Mouse (Mus musculus) neural tube, embryonic 14.5 days (tissue): Measurements from ENCODE around the gene Atp8b4. TPM values are rescaled to one million over a fixed set of nuclear protein-coding genes. Genes with fewer than 3 reads are reported as not detected.

ENCODE experiments used
- ATAC-seq: fragments of 200-750 bp; cut with Nextera tagmentation; 2 replicates; pipeline ENCODE4 v1.8.0; 2017; ENCODE audit warnings: low read depth, mild to moderate bottlenecking, moderate TSS enrichment, moderate library complexity
- H3K27ac ChIP-seq: fragments of 300-500 bp; sonication (generic); 2 replicates; pipeline ENCODE4 v1.5.1; 2014; ENCODE audit warnings: low read depth, mild to moderate bottlenecking, control low read depth, low read length, moderate library complexity, mixed read lengths
- H3K27me3 ChIP-seq: fragments of 300-500 bp; sonication (generic); 2 replicates; pipeline ENCODE4 v1.6.1; 2014; ENCODE audit warnings: low read length; ENCODE audit not compliant: control insufficient read depth, insufficient read depth
- H3K36me3 ChIP-seq: fragments of 300-500 bp; sonication (generic); 2 replicates; pipeline ENCODE4 v1.6.1; 2014; ENCODE audit warnings: low read length, mixed read lengths; ENCODE audit not compliant: control insufficient read depth, insufficient read depth
- H3K4me1 ChIP-seq: fragments of 300-500 bp; sonication (generic); 2 replicates; pipeline ENCODE4 v1.6.1; 2014; ENCODE audit warnings: low read length; ENCODE audit not compliant: control insufficient read depth, insufficient read depth
- H3K4me2 ChIP-seq: fragments of 300-500 bp; sonication (generic); 2 replicates; pipeline ENCODE4 v1.6.1; 2014; ENCODE audit warnings: mild to moderate bottlenecking, low read depth, low read length, control low read depth
- H3K4me3 ChIP-seq: fragments of 300-500 bp; sonication (generic); 2 replicates; pipeline ENCODE4 v1.5.1; 2014; ENCODE audit warnings: low read depth, low read length, control low read depth, mixed read lengths
- H3K9ac ChIP-seq: fragments of 300-500 bp; sonication (generic); replicated peaks from 2 replicates; pipeline ENCODE4 v1.6.1; 2014; ENCODE audit warnings: low read depth, mild to moderate bottlenecking, control low read depth, low read length, mixed read lengths
- H3K9me3 ChIP-seq: fragments of 300-500 bp; sonication (generic); 2 replicates; pipeline ENCODE4 v1.6.1; 2016; ENCODE audit warnings: low read length; ENCODE audit not compliant: control insufficient read depth
- WGBS: fragments of 180-500 bp; shearing (Covaris S2); extraction: QIAGEN DNeasy Blood & Tissue Kit; methylation state at CpG from one replicate; pipeline ENCODE4 v1.1.7; 2014; 5-methylcytosine and 5-hydroxymethylcytosine counted together
- polyA plus RNA-seq: library from polyadenylated mRNA; unstranded; fragments of >200 nt; fragmentation: Nextera tagmentation; extraction: Ambion mirVana; gene quantifications from 2 replicates; pipeline ENCODE4 v1.2.1, GENCODE M21; 2014

Gene Atp8b4
- polyA plus RNA-seq, 1 experiment from 2014 or later: 0.03 TPM

- no peak overlapping the region for H3K27ac ChIP-seq
- peak; percentile 93 for ATAC-seq
- H3K4me3 ChIP-seq: no peak overlapping the region
- H3K9ac ChIP-seq: no peak overlapping the region
- no peak overlapping the region for H3K4me2 ChIP-seq
- no peaks in the 10 kb centered on the region for H3K27me3 ChIP-seq
- H3K36me3 ChIP-seq: no peaks in the 10 kb centered on the region
- H3K9me3 ChIP-seq: no peaks in the 10 kb centered on the region
- no peaks in the 10 kb centered on the region for H3K4me1 ChIP-seq
- WGBS: 19% methylated on average over 3 of the region's 3 CpGs
These were observed 71.2 kb downstream of the Atp8b4 start for GRCm38 (mm10) chr2:126429282-126429681.

- H3K4me1 ChIP-seq: no peaks in the 10 kb centered on the region
- no peak overlapping the region for H3K4me2 ChIP-seq
- no peak overlapping the region for H3K4me3 ChIP-seq
- WGBS: 89% methylated on average over 3 of the region's 3 CpGs
- no peak overlapping the region for H3K27ac ChIP-seq
- ATAC-seq: no peak
- H3K9me3 ChIP-seq: no peaks in the 10 kb centered on the region
- no peaks in the 10 kb centered on the region for H3K27me3 ChIP-seq
- no peak overlapping the region for H3K9ac ChIP-seq
- no peaks in the 10 kb centered on the region for H3K36me3 ChIP-seq
These were observed 75.3 kb downstream of the Atp8b4 start for GRCm38 (mm10) chr2:126425223-126425622.

GRCm38 (mm10) chr2:126424714-126425113, 75.8 kb downstream of the Atp8b4 start:
- Histone ChIP-seq H3K4me2 (no peak overlapping the region), H3K9me3 (no peaks in the 10 kb centered on the region), H3K4me1 (no peaks in the 10 kb centered on the region), H3K9ac (no peak overlapping the region), H3K27ac (no peak overlapping the region), H3K27me3 (no peaks in the 10 kb centered on the region), H3K36me3 (no peaks in the 10 kb centered on the region), H3K4me3 (no peak overlapping the region)
- ATAC-seq: no peak
- 81% methylated on average over 8 of the region's 8 CpGs for WGBS

- whole genome bisulfite sequencing: 100% methylated on average over 2 of the region's 2 CpGs
- no peak overlapping the region for H3K9ac ChIP-seq
- H3K4me2 ChIP-seq: no peak overlapping the region
- H3K27ac ChIP-seq: no peak overlapping the region
- H3K27me3 ChIP-seq: no peaks in the 10 kb centered on the region
- ATAC-seq: no peak
- H3K4me3 ChIP-seq: no peak overlapping the region
- H3K9me3 ChIP-seq: no peaks in the 10 kb centered on the region
- no peaks in the 10 kb centered on the region for H3K36me3 ChIP-seq
- H3K4me1 ChIP-seq: no peaks in the 10 kb centered on the region
These were observed 79.6 kb downstream of the Atp8b4 start for GRCm38 (mm10) chr2:126420901-126421300.

GRCm38 (mm10) chr2:126418916-126419315, 81.6 kb downstream of the Atp8b4 start:
- H3K4me1 ChIP-seq: no peaks in the 10 kb centered on the region
- ATAC-seq: no peak
- no peaks in the 10 kb centered on the region for H3K27me3 ChIP-seq
- H3K9me3 ChIP-seq: no peaks in the 10 kb centered on the region
- no peaks in the 10 kb centered on the region for H3K36me3 ChIP-seq
- WGBS: 96% methylated on average over 3 of the region's 3 CpGs
- no peak overlapping the region for H3K9ac ChIP-seq
- H3K27ac ChIP-seq: no peak overlapping the region
- H3K4me3 ChIP-seq: no peak overlapping the region
- H3K4me2 ChIP-seq: no peak overlapping the region

GRCm38 (mm10) chr2:126416772-126417171, 83.7 kb downstream of the Atp8b4 start:
- Histone ChIP-seq H3K4me3 (no peak overlapping the region), H3K4me2 (no peak overlapping the region), H3K9me3 (no peaks in the 10 kb centered on the region), H3K27me3 (no peaks in the 10 kb centered on the region), H3K27ac (no peak overlapping the region), H3K4me1 (no peaks in the 10 kb centered on the region), H3K9ac (no peak overlapping the region), H3K36me3 (no peaks in the 10 kb centered on the region)
- ATAC-seq: no peak
- 78% methylated on average over 2 of the region's 2 CpGs for WGBS

- Histone ChIP-seq H3K4me2 (no peak overlapping the region), H3K9ac (no peak overlapping the region), H3K4me3 (no peak overlapping the region), H3K4me1 (no peaks in the 10 kb centered on the region), H3K27me3 (no peaks in the 10 kb centered on the region), H3K27ac (no peak overlapping the region), H3K9me3 (no peaks in the 10 kb centered on the region), H3K36me3 (no peaks in the 10 kb centered on the region)
- no peak for ATAC-seq
- 53% methylated on average over 4 of the region's 4 CpGs for WGBS
These were observed 84.5 kb downstream of the Atp8b4 start for GRCm38 (mm10) chr2:126415981-126416380.

GRCm38 (mm10) chr2:126412759-126413158, 87.7 kb downstream of the Atp8b4 start:
- Histone ChIP-seq H3K4me3 (no peak overlapping the region), H3K27me3 (no peaks in the 10 kb centered on the region), H3K9ac (no peak overlapping the region), H3K4me1 (no peaks in the 10 kb centered on the region), H3K4me2 (no peak overlapping the region), H3K9me3 (no peaks in the 10 kb centered on the region), H3K36me3 (no peaks in the 10 kb centered on the region), H3K27ac (no peak overlapping the region)
- no peak for ATAC-seq

GRCm38 (mm10) chr2:126399454-126399853, 101.0 kb downstream of the Atp8b4 start:
- no peak for ATAC-seq
- 91% methylated on average over 2 of the region's 2 CpGs for WGBS
- no peaks in the 10 kb centered on the region for H3K27me3 ChIP-seq
- H3K36me3 ChIP-seq: no peaks in the 10 kb centered on the region
- no peak overlapping the region for H3K4me3 ChIP-seq
- H3K4me2 ChIP-seq: no peak overlapping the region
- no peaks in the 10 kb centered on the region for H3K4me1 ChIP-seq
- no peak overlapping the region for H3K27ac ChIP-seq
- no peaks in the 10 kb centered on the region for H3K9me3 ChIP-seq
- H3K9ac ChIP-seq: no peak overlapping the region

GRCm38 (mm10) chr2:126399017-126399416, 101.5 kb downstream of the Atp8b4 start:
- Histone ChIP-seq H3K27me3 (no peaks in the 10 kb centered on the region), H3K9me3 (no peaks in the 10 kb centered on the region), H3K4me3 (no peak overlapping the region), H3K4me2 (no peak overlapping the region), H3K27ac (no peak overlapping the region), H3K4me1 (no peaks in the 10 kb centered on the region), H3K9ac (no peak overlapping the region), H3K36me3 (no peaks in the 10 kb centered on the region)
- no peak for ATAC-seq
- 65% methylated on average over 2 of the region's 2 CpGs for WGBS
